Mouse (Mus musculus) cerebellum, postnatal 36 days (tissue): ENCODE data around the gene Sgce.
"Not testable (repeated sequence)": the region's sequence is repeated elsewhere in the genome, so short reads cannot be mapped to it uniquely, and the experiment has no call there.

Source experiments
- DNase-seq, 2 experiments: peaks; one replicate each; pipeline ENCODE4 v3.0.0; 2021 to 2022; ENCODE audit warnings: mixed read lengths in 2 of 2

The Sgce gene

GRCm38 (mm10) chr6:4722739-4723138, 24.3 kb downstream of the Sgce start:
- DNase-seq, result no peak

GRCm38 (mm10) chr6:4722142-4722541, 24.9 kb downstream of the Sgce start:
- DNase-seq, result no peak

GRCm38 (mm10) chr6:4717344-4717743, 29.7 kb downstream of the Sgce start:
- DNase-seq, result no peak

DNA sequence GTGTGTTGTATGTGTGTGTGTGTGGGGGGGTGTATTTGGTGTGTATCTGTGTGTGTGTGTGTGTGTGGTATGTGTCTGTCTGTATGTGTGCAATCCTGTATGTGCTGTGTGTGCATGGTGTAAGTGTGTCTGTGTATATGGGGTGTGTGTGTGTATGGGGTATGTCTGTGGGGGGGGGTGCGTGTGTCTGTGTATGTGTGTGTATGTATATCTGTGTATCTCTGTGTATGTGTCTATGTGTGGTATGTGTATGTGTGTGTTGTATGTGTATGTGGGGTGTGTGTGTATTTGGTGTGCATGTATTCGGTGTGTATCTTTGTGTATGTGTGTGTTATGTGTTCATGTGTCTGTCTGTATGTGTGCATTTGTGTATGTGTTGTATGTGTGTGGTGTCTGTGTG, 30.8 kb downstream of the Sgce start:
- DNase-seq, result no peak

DNA sequence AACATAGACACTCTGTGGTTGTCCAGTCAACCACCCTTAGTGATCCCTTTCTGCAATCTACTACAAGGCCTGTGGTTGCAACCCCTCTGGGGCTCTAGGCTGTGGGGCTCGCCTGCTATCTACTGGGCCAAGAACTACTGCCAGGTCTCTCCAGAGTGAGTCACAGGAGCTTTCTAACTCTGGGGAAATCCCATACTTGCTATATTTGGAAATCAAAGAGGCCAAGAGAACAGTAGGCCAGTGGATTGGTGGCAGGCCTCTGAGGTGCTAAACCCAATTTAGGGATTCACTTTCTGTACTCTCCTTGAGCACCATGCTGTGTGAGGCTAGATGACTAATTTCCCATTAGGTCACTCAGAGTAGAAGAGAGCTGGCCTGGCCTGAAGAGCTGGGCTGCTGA, 38.0 kb downstream of the Sgce start:
- DNase-seq, result no peak

- DNase-seq, result no peak
Measured at GRCm38 (mm10) chr6:4706415-4706814, 40.6 kb downstream of the Sgce start.

DNA sequence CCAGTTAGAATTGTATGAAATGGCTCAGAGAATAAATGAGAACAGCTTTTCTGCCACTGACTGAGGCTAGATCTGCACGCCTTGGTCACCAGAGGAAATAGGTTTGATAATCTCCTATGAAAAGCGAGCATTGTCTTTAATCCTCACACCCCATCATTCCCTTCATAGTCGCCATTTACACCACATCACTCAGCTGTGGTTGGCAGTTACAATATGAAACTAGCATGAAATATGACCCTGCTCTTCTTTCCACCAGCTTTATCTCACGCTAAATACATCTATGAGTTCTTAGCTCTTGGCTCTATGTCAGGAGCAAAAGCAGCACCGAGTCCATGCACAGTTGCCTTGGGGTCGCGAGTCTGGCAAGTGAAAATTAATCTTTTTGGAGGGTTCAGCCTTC, 43.1 kb downstream of the Sgce start:
- no peak for DNase-seq

GRCm38 (mm10) chr6:4701641-4702040, 45.4 kb downstream of the Sgce start:
- DNase-seq, result no peak

GRCm38 (mm10) chr6:4695778-4696177, 51.2 kb downstream of the Sgce start:
- DNase-seq, result no peak

GRCm38 (mm10) chr6:4694672-4695231, 52.3 kb downstream of the Sgce start:
- DNase-seq, result no peak

- no peak for DNase-seq
Measured at GRCm38 (mm10) chr6:4693544-4693943, 53.5 kb downstream of the Sgce start.

GRCm38 (mm10) chr6:4690438-4690837, 56.6 kb downstream of the Sgce start:
- no peak for DNase-seq

DNA sequence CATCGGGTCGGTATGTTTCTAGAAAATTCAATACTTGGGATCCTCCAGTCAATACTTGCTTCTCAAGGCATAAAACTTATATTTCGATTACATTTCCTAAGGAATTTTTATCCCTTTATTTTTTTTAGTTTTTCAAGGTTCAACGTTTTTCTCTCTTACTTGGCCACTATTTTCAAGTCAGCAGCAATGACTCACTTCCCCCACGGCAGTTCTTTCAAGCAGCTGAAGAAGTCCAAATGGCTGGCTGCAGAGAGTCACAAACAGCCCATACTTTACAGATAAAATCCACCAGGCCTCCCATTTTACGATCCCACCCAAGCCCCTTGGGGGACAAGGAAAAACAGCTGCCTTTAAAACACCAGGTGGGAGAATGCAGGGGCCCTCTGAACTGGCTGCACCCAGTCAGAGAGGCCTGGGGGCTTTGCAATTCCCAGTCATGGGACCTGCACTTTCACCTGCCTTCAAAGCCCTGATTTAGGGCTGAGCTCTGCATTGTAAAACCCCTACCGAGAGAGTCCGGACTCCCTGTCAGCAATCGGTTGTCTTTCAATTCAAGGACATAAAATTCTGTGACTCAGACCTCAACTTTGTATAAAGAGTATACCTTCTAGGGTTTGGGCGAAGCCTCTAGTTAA, 62.2 kb downstream of the Sgce start:
- DNase-seq, result no peak

- no peak for DNase-seq
Measured at GRCm38 (mm10) chr6:4680576-4680975, 66.4 kb downstream of the Sgce start.

DNA sequence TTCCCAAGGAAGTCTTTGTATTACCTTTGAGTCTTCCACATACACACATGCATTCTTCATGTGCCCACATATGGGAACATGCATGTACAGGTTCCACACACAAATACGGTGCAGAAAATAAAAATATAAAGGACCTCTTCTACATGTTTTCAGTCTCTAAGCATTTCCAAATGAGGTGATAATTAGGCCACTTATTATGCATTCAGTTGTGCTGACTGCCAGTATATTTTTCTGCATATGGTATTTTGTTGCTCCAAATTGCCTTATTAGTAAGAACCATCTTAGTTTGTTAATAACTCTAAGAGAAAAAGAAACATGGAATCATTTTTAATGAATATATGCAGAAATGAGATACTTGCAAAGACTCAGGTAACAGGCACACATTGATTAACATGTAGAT, 67.0 kb downstream of the Sgce start:
- no peak for DNase-seq

- no peak for DNase-seq
Measured at GRCm38 (mm10) chr6:4677356-4677761, 69.6 kb downstream of the Sgce start.

DNA sequence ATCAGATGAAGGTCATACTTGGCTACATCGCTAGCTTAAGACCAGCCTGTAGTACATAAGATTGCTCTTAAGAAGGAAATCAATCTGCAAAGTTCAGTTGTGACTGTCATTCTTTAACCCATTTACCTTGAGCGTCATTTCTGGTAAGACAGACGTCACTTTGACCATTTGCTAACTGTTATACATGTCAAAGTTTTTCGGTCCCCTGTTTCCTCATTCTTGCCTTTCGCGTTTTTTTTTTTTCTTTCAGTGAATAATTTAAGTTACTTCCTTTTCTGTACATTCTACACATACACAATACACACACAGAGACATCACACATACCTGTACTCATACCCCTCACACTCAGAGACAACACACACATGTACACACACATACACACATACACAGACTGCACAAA, 81.9 kb downstream of the Sgce start:
- DNase-seq, result no peak

DNA sequence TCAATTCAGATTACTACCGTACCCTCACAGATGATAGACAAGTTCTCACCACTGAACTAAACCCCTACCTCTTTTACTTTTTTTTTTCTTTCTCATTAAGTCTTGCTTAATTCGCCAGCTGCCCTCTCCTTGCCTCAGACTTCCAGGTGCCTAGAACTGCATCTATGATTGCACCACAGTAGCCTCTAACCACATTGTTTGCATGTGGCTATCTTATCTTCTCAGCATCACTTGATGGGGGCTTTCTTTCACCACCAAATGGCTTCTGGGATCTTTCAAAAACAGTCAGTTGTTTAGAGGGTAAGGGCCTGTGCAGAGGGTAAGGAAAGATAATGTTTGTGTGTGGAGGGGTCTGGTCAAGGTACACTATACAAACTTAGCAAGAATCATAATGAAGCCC, 82.7 kb downstream of the Sgce start:
- no peak for DNase-seq

- no peak for DNase-seq
Measured at GRCm38 (mm10) chr6:4663516-4663915, 83.5 kb downstream of the Sgce start.

GRCm38 (mm10) chr6:4658861-4659260, 88.1 kb downstream of the Sgce start:
- no peak for DNase-seq

DNA sequence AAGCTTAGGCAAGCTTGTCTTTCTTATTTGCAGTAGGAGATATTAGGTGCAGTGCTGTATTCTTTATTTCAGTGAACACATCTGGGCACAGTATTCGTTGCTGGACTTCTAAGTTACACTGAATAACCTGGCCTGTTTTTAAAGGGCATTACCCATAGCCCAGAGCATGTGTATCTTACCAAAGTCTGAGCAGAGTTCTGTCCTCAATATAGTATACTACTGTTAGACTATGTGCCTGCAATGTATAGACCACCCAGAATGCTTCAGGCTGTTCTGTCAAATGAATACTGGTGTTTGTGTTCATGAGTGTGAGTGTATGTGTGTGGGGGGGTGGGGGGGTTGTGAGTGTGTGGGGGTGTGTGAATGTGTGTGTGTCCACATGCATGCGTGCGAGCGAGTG, 91.1 kb downstream of the Sgce start:
- DNase-seq, result no peak

DNA sequence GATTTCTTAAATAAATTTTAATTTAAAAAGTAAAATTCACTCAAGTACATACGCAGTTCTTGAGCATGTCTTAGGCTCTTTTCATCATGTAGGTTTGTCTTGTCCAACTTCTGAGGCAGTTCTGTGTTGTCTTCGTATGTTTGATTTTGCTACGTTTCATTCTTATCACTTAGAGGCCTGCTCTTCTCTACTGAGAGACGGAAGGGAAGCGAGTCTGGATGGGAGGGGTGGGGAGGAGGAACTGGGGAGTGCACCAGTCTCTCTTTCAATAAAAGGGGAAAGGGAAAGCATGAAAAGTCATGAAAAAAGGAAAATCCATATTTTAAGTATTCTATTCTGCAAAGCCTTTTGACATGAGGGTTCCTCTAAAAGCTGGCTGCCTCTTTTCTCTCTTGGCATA, 91.5 kb downstream of the Sgce start:
- no peak for DNase-seq

DNA sequence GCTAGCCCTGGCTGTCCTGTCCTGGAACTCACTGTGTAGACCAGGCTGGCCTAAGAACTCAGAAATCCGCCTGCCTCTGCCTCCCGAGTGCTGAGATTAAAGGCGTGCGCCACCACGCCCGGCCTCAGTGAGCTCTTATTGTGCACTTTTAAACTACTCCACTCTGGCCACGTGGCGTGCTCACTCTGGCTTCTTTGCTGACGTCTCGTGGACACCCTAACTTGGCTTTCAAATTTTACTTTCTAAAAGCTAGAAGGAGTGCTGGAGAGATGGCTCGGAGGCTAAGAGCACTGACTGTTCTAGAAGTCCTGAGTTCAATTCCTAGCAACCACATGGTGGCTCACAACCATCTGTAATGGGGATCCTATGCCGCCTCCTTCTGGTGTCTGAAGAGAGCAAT, 93.3 kb downstream of the Sgce start:
- not testable (repeated sequence) for DNase-seq

GRCm38 (mm10) chr6:4652596-4653134, 94.3 kb downstream of the Sgce start:
- no peak for DNase-seq

GRCm38 (mm10) chr6:4647351-4647750, 99.7 kb downstream of the Sgce start:
- no peak for DNase-seq
